ENCODE assay signal across 27 mouse cellular contexts in the genomic region with DNA sequence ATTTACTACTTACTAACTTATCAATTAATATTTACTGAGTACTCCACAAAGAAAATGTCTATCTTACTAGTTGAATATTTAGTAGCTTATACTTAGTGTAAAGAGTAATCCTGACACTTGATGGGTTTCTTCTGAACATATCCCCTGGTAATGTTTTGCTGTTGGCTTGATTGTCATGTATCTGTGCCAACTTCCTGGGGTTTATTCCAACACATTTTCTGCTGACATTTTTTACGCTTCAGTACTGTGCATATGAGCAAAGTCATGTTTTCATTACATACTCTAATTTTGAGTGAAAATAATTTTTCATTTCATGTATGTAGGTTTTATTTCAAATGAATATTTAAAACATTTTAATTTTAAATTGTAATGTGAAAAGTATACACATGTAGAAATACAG. TPM values are rescaled to one million over a fixed set of nuclear protein-coding genes. Genes with fewer than 3 reads are reported as not detected.
DNase-seq lines count a peak whose midpoint lies in the region; ATAC-seq and TF ChIP-seq lines count a peak whose summit lies in the region.
"Had no signal": no experiment of that assay in that cellular context is flagged by ENCODE, and none has a peak within 500 bp of the region (broad histone marks: within the 10 kb centered on the region; RNA-seq: fewer than 3 reads in every experiment).

No protein-coding gene starts in this region.

- H3K4me1 ChIP-seq in forebrain, postnatal 0 days (ENCODE audit: insufficient read depth): no peaks in the 10 kb centered on the region
- H3K4me1 ChIP-seq in forebrain, embryonic 11.5 days (replicated peaks; ENCODE audit: control insufficient read depth, insufficient read depth, low read length): no peaks in the 10 kb centered on the region
- H3K4me1 ChIP-seq in liver, embryonic 13.5 days (replicated peaks): peaks cover 46% of the 10 kb centered on the region
- peaks cover 43% of the 10 kb centered on the region for H3K4me1 ChIP-seq in liver, embryonic 12.5 days
- H3K4me1 ChIP-seq: embryonic facial prominence, embryonic 10.5 days; heart, embryonic 10.5 days; hindbrain, embryonic 12.5 days; intestine, embryonic 15.5 days had no signal

- H3K4me3 ChIP-seq in forebrain, postnatal 0 days (ENCODE audit: low read depth, low read length): no peak overlapping the region
- H3K4me3 ChIP-seq in forebrain, embryonic 11.5 days (ENCODE audit: low read depth, low read length): no peak overlapping the region
- H3K4me3 ChIP-seq in liver, embryonic 13.5 days (replicated peaks): no peak overlapping the region
- H3K4me3 ChIP-seq in liver, embryonic 12.5 days: no peak overlapping the region
- H3K4me3 ChIP-seq: embryonic facial prominence, embryonic 10.5 days; gastrocnemius, adult 2 months; heart, embryonic 10.5 days; hindbrain, embryonic 12.5 days; intestine, embryonic 15.5 days had no signal

- no peak overlapping the region for H3K9ac ChIP-seq in forebrain, postnatal 0 days
- no peak overlapping the region for H3K9ac ChIP-seq in forebrain, embryonic 11.5 days (ENCODE audit: low read length)
- no peak overlapping the region for H3K9ac ChIP-seq in liver, embryonic 13.5 days
- no peak overlapping the region for H3K9ac ChIP-seq in liver, embryonic 12.5 days
- H3K9ac ChIP-seq: hindbrain, embryonic 12.5 days; intestine, embryonic 15.5 days had no signal

- no peak overlapping the region for H3K27ac ChIP-seq in forebrain, postnatal 0 days (ENCODE audit: low read depth, low read length)
- H3K27ac ChIP-seq in forebrain, embryonic 11.5 days (ENCODE audit: low read depth, low read length): no peak overlapping the region
- peak overlapping the region; percentile 80 for H3K27ac ChIP-seq in liver, embryonic 13.5 days
- no peak overlapping the region; the same call in 1 of the 2 replicates for H3K27ac ChIP-seq in liver, embryonic 12.5 days
- H3K27ac ChIP-seq: embryonic facial prominence, embryonic 10.5 days; gastrocnemius, adult 2 months; heart, embryonic 10.5 days; hindbrain, embryonic 12.5 days; intestine, embryonic 15.5 days had no signal

- H3K4me2 ChIP-seq in forebrain, postnatal 0 days (ENCODE audit: low read depth): no peak overlapping the region
- no peak overlapping the region for H3K4me2 ChIP-seq in forebrain, embryonic 11.5 days (ENCODE audit: low read depth, low read length, severe bottlenecking)
- H3K4me2 ChIP-seq in liver, embryonic 13.5 days: no peak overlapping the region; the same call in 1 of the 2 replicates
- H3K4me2 ChIP-seq in liver, embryonic 12.5 days: no peak overlapping the region
- H3K4me2 ChIP-seq: hindbrain, embryonic 12.5 days; intestine, embryonic 15.5 days had no signal

- no peaks in the 10 kb centered on the region for H3K9me3 ChIP-seq in forebrain, postnatal 0 days (ENCODE audit: low read length)
- H3K9me3 ChIP-seq in forebrain, embryonic 11.5 days (ENCODE audit: control insufficient read depth, low read length): no peaks in the 10 kb centered on the region
- H3K9me3 ChIP-seq in liver, embryonic 13.5 days (replicated peaks): no peaks in the 10 kb centered on the region
- H3K9me3 ChIP-seq in liver, embryonic 12.5 days (replicated peaks): no peaks in the 10 kb centered on the region
- H3K9me3 ChIP-seq: embryonic facial prominence, embryonic 10.5 days; heart, embryonic 10.5 days; hindbrain, embryonic 12.5 days; intestine, embryonic 15.5 days had no signal

- ATAC-seq in forebrain, postnatal 0 days: peak; percentile 50; the same call in 1 of the 2 replicates
- no peak for ATAC-seq in forebrain, embryonic 11.5 days (replicated peaks; ENCODE audit: low FRiP score)
- ATAC-seq in liver, embryonic 13.5 days (ENCODE audit: low read depth): no peak
- ATAC-seq in liver, embryonic 12.5 days: no peak
- ATAC-seq: activated CD4-positive, CD25-positive, alpha-beta regulatory T cell, adult 4 months; intestine, embryonic 15.5 days; Patski had no signal

- WGBS in forebrain, postnatal 0 days: 55% methylated on average over 1 of the region's 1 CpGs
- 90% methylated on average over 1 of the region's 1 CpGs for WGBS in forebrain, embryonic 11.5 days
- 77% methylated on average over 1 of the region's 1 CpGs for WGBS in liver, embryonic 13.5 days (ENCODE audit: insufficient replicate concordance)
- WGBS in liver, embryonic 12.5 days (ENCODE audit: insufficient replicate concordance): 75% methylated on average over 1 of the region's 1 CpGs

- H3K27me3 ChIP-seq in forebrain, postnatal 0 days (ENCODE audit: insufficient read depth, low read length): no peaks in the 10 kb centered on the region
- no peaks in the 10 kb centered on the region for H3K27me3 ChIP-seq in forebrain, embryonic 11.5 days (ENCODE audit: control insufficient read depth, insufficient read depth, low read length)
- H3K27me3 ChIP-seq in liver, embryonic 13.5 days: no peaks in the 10 kb centered on the region
- H3K27me3 ChIP-seq in liver, embryonic 12.5 days (replicated peaks): no peaks in the 10 kb centered on the region
- H3K27me3 ChIP-seq: hindbrain, embryonic 12.5 days; intestine, embryonic 15.5 days; Patski had no signal

- peak; percentile 65 to 78 for DNase-seq in cerebellum, postnatal 14 days
- no peak for DNase-seq in cerebellum, adult 9-11 months
- peak; percentile 51 for DNase-seq in forebrain, postnatal 0 days
- DNase-seq in forebrain, embryonic 11.5 days (ENCODE audit: low spot score): no peak
- DNase-seq in liver, embryonic 13.5 days: no peak
- peak; percentile 26 for DNase-seq in adipocyte (ENCODE audit: low spot score)
- no peak for DNase-seq in Muller cell, postnatal 12 days (ENCODE audit: inconsistent ontology term)
- DNase-seq: adrenal gland, adult 2 months; adrenal gland, postnatal 25 days; gastrocnemius, adult 2 months; gastrocnemius, postnatal 25 days; heart, postnatal 10 days; heart, postnatal 4 days; kidney, adult 18-20 months had no signal

- no peaks in the 10 kb centered on the region for H3K36me3 ChIP-seq in forebrain, postnatal 0 days (ENCODE audit: insufficient read depth)
- H3K36me3 ChIP-seq in forebrain, embryonic 11.5 days (ENCODE audit: control insufficient read depth, insufficient read depth, low read length): no peaks in the 10 kb centered on the region
- H3K36me3 ChIP-seq in liver, embryonic 13.5 days: no peaks in the 10 kb centered on the region
- no peaks in the 10 kb centered on the region for H3K36me3 ChIP-seq in liver, embryonic 12.5 days
- H3K36me3 ChIP-seq: embryonic facial prominence, embryonic 10.5 days; heart, embryonic 10.5 days; hindbrain, embryonic 12.5 days; intestine, embryonic 15.5 days had no signal

- TF ChIP-seq CTCF in forebrain, postnatal 0 days (IDR thresholded peaks at IDR 0.05; ENCODE audit: low read depth): no peak

RNA-seq across cellular contexts. Expression of gene Ifnb1, which starts 12.3 kb away (rescaled TPM):
- total RNA-seq in forebrain, postnatal 0 days (2014; rRNA removed): not detected in 2 replicates
- not detected in 2 replicates for polyA plus RNA-seq in forebrain, postnatal 0 days (2015; fragmentation: Nextera tagmentation; extraction: Ambion mirVana)
- not detected in 2 replicates for polyA plus RNA-seq in forebrain, embryonic 11.5 days (2014; fragmentation: Nextera tagmentation; extraction: Ambion mirVana)
- not detected in 2 replicates for polyA plus RNA-seq in liver, embryonic 13.5 days (2015; fragmentation: Nextera tagmentation; extraction: Ambion mirVana)
- not detected in 2 replicates for polyA plus RNA-seq in liver, embryonic 12.5 days (2016; fragmentation: Nextera tagmentation; extraction: Ambion mirVana)
- total RNA-seq: adrenal gland, adult 2 months; adrenal gland, postnatal 25 days; gastrocnemius, adult 2 months; gastrocnemius, postnatal 25 days; granulocyte monocyte progenitor cell, adult 5-6 weeks; heart, postnatal 10 days; heart, postnatal 4 days; MEL had no signal
- polyA plus RNA-seq: activated CD4-positive, CD25-positive, alpha-beta regulatory T cell, adult 4 months; adrenal gland, adult 2 months; C2C12; cerebellum, adult 2 months; embryonic facial prominence, embryonic 10.5 days; embryonic facial prominence, embryonic 14.5 days; heart, embryonic 10.5 days; heart, embryonic 14.5 days; hindbrain, embryonic 12.5 days; intestine, embryonic 15.5 days; Patski had no signal

RNA-seq across cellular contexts. Expression of gene Ifna15, which starts 23.1 kb away (rescaled TPM):
- not detected in 2 replicates for total RNA-seq in forebrain, postnatal 0 days (2014; rRNA removed)
- polyA plus RNA-seq in forebrain, postnatal 0 days (2015; fragmentation: Nextera tagmentation; extraction: Ambion mirVana): not detected in 2 replicates
- polyA plus RNA-seq in forebrain, embryonic 11.5 days (2014; fragmentation: Nextera tagmentation; extraction: Ambion mirVana): not detected in 2 replicates
- polyA plus RNA-seq in liver, embryonic 13.5 days (2015; fragmentation: Nextera tagmentation; extraction: Ambion mirVana): not detected in 2 replicates
- not detected in 2 replicates for polyA plus RNA-seq in liver, embryonic 12.5 days (2016; fragmentation: Nextera tagmentation; extraction: Ambion mirVana)
- total RNA-seq: adrenal gland, adult 2 months; adrenal gland, postnatal 25 days; gastrocnemius, adult 2 months; gastrocnemius, postnatal 25 days; granulocyte monocyte progenitor cell, adult 5-6 weeks; heart, postnatal 10 days; heart, postnatal 4 days; MEL had no signal
- polyA plus RNA-seq: activated CD4-positive, CD25-positive, alpha-beta regulatory T cell, adult 4 months; adrenal gland, adult 2 months; C2C12; cerebellum, adult 2 months; embryonic facial prominence, embryonic 10.5 days; embryonic facial prominence, embryonic 14.5 days; heart, embryonic 10.5 days; heart, embryonic 14.5 days; hindbrain, embryonic 12.5 days; intestine, embryonic 15.5 days; Patski had no signal

RNA-seq across cellular contexts. Expression of gene Ifna14, which starts 36.7 kb away (rescaled TPM):
- total RNA-seq in forebrain, postnatal 0 days (2014; rRNA removed): not detected in 2 replicates
- not detected in 2 replicates for polyA plus RNA-seq in forebrain, postnatal 0 days (2015; fragmentation: Nextera tagmentation; extraction: Ambion mirVana)
- polyA plus RNA-seq in forebrain, embryonic 11.5 days (2014; fragmentation: Nextera tagmentation; extraction: Ambion mirVana): not detected in 2 replicates
- not detected in 2 replicates for polyA plus RNA-seq in liver, embryonic 13.5 days (2015; fragmentation: Nextera tagmentation; extraction: Ambion mirVana)
- not detected in 2 replicates for polyA plus RNA-seq in liver, embryonic 12.5 days (2016; fragmentation: Nextera tagmentation; extraction: Ambion mirVana)
- total RNA-seq: adrenal gland, adult 2 months; adrenal gland, postnatal 25 days; gastrocnemius, adult 2 months; gastrocnemius, postnatal 25 days; granulocyte monocyte progenitor cell, adult 5-6 weeks; heart, postnatal 10 days; heart, postnatal 4 days; MEL had no signal
- polyA plus RNA-seq: activated CD4-positive, CD25-positive, alpha-beta regulatory T cell, adult 4 months; adrenal gland, adult 2 months; C2C12; cerebellum, adult 2 months; embryonic facial prominence, embryonic 10.5 days; embryonic facial prominence, embryonic 14.5 days; heart, embryonic 10.5 days; heart, embryonic 14.5 days; hindbrain, embryonic 12.5 days; intestine, embryonic 15.5 days; Patski had no signal

RNA-seq across cellular contexts. Expression of gene Ifna9, which starts 57.3 kb away (rescaled TPM):
- total RNA-seq in forebrain, postnatal 0 days (2014; rRNA removed): not detected in 2 replicates
- not detected in 2 replicates for polyA plus RNA-seq in forebrain, postnatal 0 days (2015; fragmentation: Nextera tagmentation; extraction: Ambion mirVana)
- polyA plus RNA-seq in forebrain, embryonic 11.5 days (2014; fragmentation: Nextera tagmentation; extraction: Ambion mirVana): not detected in 2 replicates
- polyA plus RNA-seq in liver, embryonic 13.5 days (2015; fragmentation: Nextera tagmentation; extraction: Ambion mirVana): not detected in 2 replicates
- not detected in 2 replicates for polyA plus RNA-seq in liver, embryonic 12.5 days (2016; fragmentation: Nextera tagmentation; extraction: Ambion mirVana)
- total RNA-seq: adrenal gland, adult 2 months; adrenal gland, postnatal 25 days; gastrocnemius, adult 2 months; gastrocnemius, postnatal 25 days; granulocyte monocyte progenitor cell, adult 5-6 weeks; heart, postnatal 10 days; heart, postnatal 4 days; MEL had no signal
- polyA plus RNA-seq: activated CD4-positive, CD25-positive, alpha-beta regulatory T cell, adult 4 months; adrenal gland, adult 2 months; C2C12; cerebellum, adult 2 months; embryonic facial prominence, embryonic 10.5 days; embryonic facial prominence, embryonic 14.5 days; heart, embryonic 10.5 days; heart, embryonic 14.5 days; hindbrain, embryonic 12.5 days; intestine, embryonic 15.5 days; Patski had no signal

Comparison
In these comparisons a context has a peak if more than half of its experiments do, and no peak if none do; other contexts are left out.
1. DNase-seq: peak in cerebellum, postnatal 14 days (2 of 2), forebrain, postnatal 0 days (single experiment) and adipocyte (single experiment); none in cerebellum, adult 9-11 months (single experiment), forebrain, embryonic 11.5 days (single experiment), liver, embryonic 13.5 days (single experiment) and Muller cell, postnatal 12 days (single experiment).